Mouse (Mus musculus): ENCODE results near the gene Cdc34.

GRCm38 (mm10) chr10:79709307-79709706 is 27.3 kb downstream of the Cdc34 start:
- TF ChIP-seq POLR2A (IDR thresholded peaks at IDR 0.05; ENCODE audit: insufficient read depth, low read length) (no peak), CTCF (IDR thresholded peaks at IDR 0.05; ENCODE audit: low read depth, low read length) (no peak), EP300 (IDR thresholded peaks at IDR 0.05; ENCODE audit: insufficient read depth, low read depth, low read length) (no peak)

All from ES-Bruce4 (cell line).